Mouse (Mus musculus) v-Abl transformed pro-B cells (cell line): ENCODE measurements around the gene Ntrk3.

Experiments
- in situ Hi-C, 2 experiments: fragments of 400-800 bp; cut with MboI; formaldehyde crosslinking; loops; one replicate each; pipeline ENCODE4 v1.15.1; 2025; ENCODE audit not compliant: unreplicated experiment in 2 of 2

Gene Ntrk3

GRCm38 (mm10) chr7:78724591-78724990 lies 13.2 kb downstream of the Ntrk3 start:
- in situ Hi-C loops, result no loop called here

- in situ Hi-C loops, result no loop called here
Observed at GRCm38 (mm10) chr7:78722051-78722450, 15.8 kb downstream of the Ntrk3 start.

GRCm38 (mm10) chr7:78720989-78721816 lies 16.6 kb downstream of the Ntrk3 start:
- in situ Hi-C loops, result no loop called here

GRCm38 (mm10) chr7:78719795-78720460 lies 17.9 kb downstream of the Ntrk3 start:
- in situ Hi-C loops, result no loop called here

- in situ Hi-C loops, result no loop called here
Observed at GRCm38 (mm10) chr7:78719117-78719516, 18.7 kb downstream of the Ntrk3 start.

GRCm38 (mm10) chr7:78718191-78718609 lies 19.6 kb downstream of the Ntrk3 start:
- in situ Hi-C loops, result no loop called here

- in situ Hi-C loops, result no loop called here
Observed at GRCm38 (mm10) chr7:78707708-78708107, 30.1 kb downstream of the Ntrk3 start.

GRCm38 (mm10) chr7:78707122-78707521 lies 30.7 kb downstream of the Ntrk3 start:
- in situ Hi-C loops, result no loop called here

- in situ Hi-C loops, result no loop called here
Observed at GRCm38 (mm10) chr7:78702676-78703075, 35.1 kb downstream of the Ntrk3 start.

GRCm38 (mm10) chr7:78695200-78695599 lies 42.6 kb downstream of the Ntrk3 start:
- in situ Hi-C loops, result no loop called here

GRCm38 (mm10) chr7:78693148-78693547 lies 44.7 kb downstream of the Ntrk3 start:
- in situ Hi-C loops, result no loop called here

- in situ Hi-C loops, result no loop called here
Observed at GRCm38 (mm10) chr7:78690956-78691355, 46.9 kb downstream of the Ntrk3 start.

GRCm38 (mm10) chr7:78684943-78685342 lies 52.9 kb downstream of the Ntrk3 start:
- in situ Hi-C loops, result no loop called here

- in situ Hi-C loops, result no loop called here
Observed at GRCm38 (mm10) chr7:78680871-78681270, 56.9 kb downstream of the Ntrk3 start.

- in situ Hi-C loops, result loop anchor here in 1 of 2 experiments (5.0 to 25.0 kb wide), 2 partner anchors 98 to 218 kb away; partner anchors contain the start of gene Aen
Observed at GRCm38 (mm10) chr7:78669407-78669806, 68.4 kb downstream of the Ntrk3 start.

GRCm38 (mm10) chr7:78668916-78669315 lies 68.9 kb downstream of the Ntrk3 start:
- in situ Hi-C loops, result loop anchor here in 1 of 2 experiments (5.0 to 25.0 kb wide), 2 partner anchors 98 to 218 kb away; partner anchors contain the start of gene Aen

- in situ Hi-C loops, result loop anchor here in 1 of 2 experiments (5.0 to 25.0 kb wide), 2 partner anchors 99 to 219 kb away; partner anchors contain the start of gene Aen
Observed at GRCm38 (mm10) chr7:78668003-78668635, 69.7 kb downstream of the Ntrk3 start.

- in situ Hi-C loops, result loop anchor here in 1 of 2 experiments (25.0 kb wide), 1 partner anchor 226 kb away; the partner anchor contains the start of gene Aen
Observed at GRCm38 (mm10) chr7:78660832-78661231, 77.0 kb downstream of the Ntrk3 start.

- in situ Hi-C loops, result loop anchor here in 1 of 2 experiments (25.0 kb wide), 1 partner anchor 227 kb away; the partner anchor contains the start of gene Aen
Observed at GRCm38 (mm10) chr7:78659846-78660245, 78.0 kb downstream of the Ntrk3 start.

GRCm38 (mm10) chr7:78658026-78658425 lies 79.8 kb downstream of the Ntrk3 start:
- in situ Hi-C loops, result loop anchor here in 1 of 2 experiments (25.0 kb wide), 1 partner anchor 229 kb away; the partner anchor contains the start of gene Aen

GRCm38 (mm10) chr7:78656181-78656580 lies 81.6 kb downstream of the Ntrk3 start:
- in situ Hi-C loops, result loop anchor here in 1 of 2 experiments (25.0 kb wide), 1 partner anchor 231 kb away; the partner anchor contains the start of gene Aen
